Mouse (Mus musculus) limb, embryonic 11.5 days (tissue): ENCODE data around the gene Svs1. TPM values are rescaled to one million over a fixed set of nuclear protein-coding genes. Genes with fewer than 3 reads are reported as not detected.
A peak's percentile ranks its signal among the peaks of the same experiment; 100 is the strongest.

Experiments used
- ATAC-seq: fragments of 200-750 bp; cut with Nextera tagmentation; 2 replicates; pipeline ENCODE4 v1.8.0; 2017; ENCODE audit warnings: low read depth; ENCODE audit not compliant: insufficient number of reproducible peaks, low FRiP score, low TSS enrichment
- DNase-seq: peaks from one replicate; pipeline ENCODE4 v3.0.0-alpha.2; 2015; ENCODE audit warnings: low spot score
- H3K27ac ChIP-seq: fragments of 300-500 bp; sonication (generic); replicated peaks from 2 replicates; pipeline ENCODE4 v1.5.1; 2014; ENCODE audit warnings: low read depth, mild to moderate bottlenecking, low read length
- H3K27me3 ChIP-seq: fragments of 300-500 bp; sonication (generic); 2 replicates; pipeline ENCODE4 v1.6.1; 2014; ENCODE audit warnings: mild to moderate bottlenecking, low read length, mixed read lengths; ENCODE audit not compliant: control insufficient read depth, insufficient read depth
- H3K36me3 ChIP-seq: fragments of 300-500 bp; sonication (generic); 2 replicates; pipeline ENCODE4 v1.6.1; 2014; ENCODE audit warnings: mild to moderate bottlenecking, low read length, moderate library complexity, mixed read lengths; ENCODE audit not compliant: control insufficient read depth, insufficient read depth
- H3K4me1 ChIP-seq: fragments of 300-500 bp; sonication (generic); 2 replicates; pipeline ENCODE4 v1.6.1; 2014; ENCODE audit warnings: low read length, mixed read lengths; ENCODE audit not compliant: control insufficient read depth, insufficient read depth
- H3K4me2 ChIP-seq: fragments of 300-500 bp; sonication (generic); 2 replicates; pipeline ENCODE4 v1.6.1; 2014; ENCODE audit warnings: low read depth, mild to moderate bottlenecking, moderate library complexity; ENCODE audit not compliant: severe bottlenecking
- H3K4me3 ChIP-seq: fragments of 300-500 bp; sonication (generic); 2 replicates; pipeline ENCODE4 v1.5.1; 2014; ENCODE audit warnings: low read depth, low read length
- H3K9ac ChIP-seq: fragments of 300-500 bp; sonication (generic); 2 replicates; pipeline ENCODE4 v1.6.1; 2014; ENCODE audit warnings: mild to moderate bottlenecking, low read length
- H3K9me3 ChIP-seq: fragments of 300-500 bp; sonication (generic); 2 replicates; pipeline ENCODE4 v1.6.1; 2016; ENCODE audit warnings: low read length; ENCODE audit not compliant: control insufficient read depth
- WGBS: fragments of 180-500 bp; shearing (Covaris S2); extraction: QIAGEN DNeasy Blood & Tissue Kit; methylation state at CpG from one replicate; pipeline ENCODE4 v1.1.7; 2014; 5-methylcytosine and 5-hydroxymethylcytosine counted together
- polyA plus RNA-seq: library from polyadenylated mRNA; unstranded; fragments of >200 nt; fragmentation: Nextera tagmentation; extraction: Ambion mirVana; gene quantifications from 2 replicates; pipeline ENCODE4 v1.2.1, GENCODE M21; 2014

The Svs1 gene
- polyA plus RNA-seq, 1 experiment from 2014 or later: not detected

DNA sequence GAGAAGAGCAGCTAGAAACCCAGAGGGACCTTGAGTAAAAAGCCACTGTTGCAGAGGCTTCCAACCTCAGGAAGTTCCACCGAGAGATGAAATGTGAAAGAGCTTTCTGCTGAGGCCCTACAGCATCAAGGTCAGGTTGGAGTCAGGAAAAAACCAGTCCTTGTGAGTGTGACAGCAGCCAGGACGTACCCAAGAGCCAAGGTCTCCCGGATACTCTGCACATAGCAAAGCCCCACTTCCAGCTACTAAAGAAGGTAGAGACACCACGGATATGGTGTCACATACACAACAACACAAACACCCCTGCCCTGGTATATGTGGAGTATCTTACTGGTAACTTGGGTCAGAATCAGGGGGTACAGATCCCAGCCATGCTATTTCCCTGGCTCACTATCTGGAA, 12.1 kb downstream of the Svs1 start:
- no peak for DNase-seq
- Histone ChIP-seq H3K27ac (no peak overlapping the region), H3K4me2 (no peak overlapping the region), H3K36me3 (no peaks in the 10 kb centered on the region), H3K4me3 (no peak overlapping the region), H3K9me3 (no peaks in the 10 kb centered on the region), H3K4me1 (no peaks in the 10 kb centered on the region), H3K27me3 (no peaks in the 10 kb centered on the region), H3K9ac (no peak overlapping the region)
- 87% methylated on average over 4 of the region's 4 CpGs for WGBS
- ATAC-seq: no peak

DNA sequence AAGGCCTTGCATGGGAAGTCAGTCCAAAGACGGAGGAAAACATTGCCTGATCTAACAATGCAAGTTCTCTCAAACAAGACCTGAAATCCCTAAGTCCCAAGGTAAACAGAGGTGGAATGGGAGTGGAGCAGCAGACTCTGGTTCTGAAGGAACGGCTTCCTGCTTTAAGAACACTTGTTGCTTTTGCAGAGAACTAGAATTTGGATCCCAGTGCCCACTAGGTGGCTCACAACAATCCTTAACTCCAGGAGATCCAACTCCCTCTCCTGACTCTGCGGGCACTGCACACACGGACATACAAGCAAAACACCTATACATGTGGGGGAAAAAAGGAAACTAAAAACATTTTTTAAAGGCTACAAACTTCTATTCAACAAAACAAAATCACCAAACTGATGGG, 16.7 kb downstream of the Svs1 start:
- WGBS: 46% methylated on average over 4 of the region's 4 CpGs
- H3K27me3 ChIP-seq: no peaks in the 10 kb centered on the region
- ATAC-seq (no peak), DNase-seq (peak; percentile 29)
- no peak overlapping the region for H3K27ac ChIP-seq
- no peaks in the 10 kb centered on the region for H3K4me1 ChIP-seq
- no peaks in the 10 kb centered on the region for H3K36me3 ChIP-seq
- no peak overlapping the region for H3K4me3 ChIP-seq
- no peak overlapping the region for H3K9ac ChIP-seq
- H3K9me3 ChIP-seq: no peaks in the 10 kb centered on the region
- no peak overlapping the region for H3K4me2 ChIP-seq

DNA sequence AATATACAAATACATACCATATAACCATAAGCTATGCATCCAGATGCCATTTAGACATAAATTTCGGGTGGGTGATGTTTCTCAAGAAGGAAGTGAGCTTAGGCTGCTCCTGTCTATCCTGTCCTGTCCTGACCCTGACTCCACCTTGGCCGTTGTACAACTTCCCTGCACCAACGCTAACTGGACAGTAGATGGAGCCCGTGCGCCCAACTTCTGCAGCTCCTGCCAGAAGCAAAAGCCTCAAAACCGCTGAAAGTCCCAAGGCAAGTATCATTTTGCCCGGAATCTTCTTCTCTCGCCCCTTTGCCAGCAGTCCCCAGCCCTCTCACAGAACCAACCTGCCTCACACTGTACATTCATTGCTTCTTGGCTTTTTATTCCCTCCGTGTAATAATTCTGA, 21.3 kb downstream of the Svs1 start:
- H3K27ac ChIP-seq: no peak overlapping the region
- no peak overlapping the region for H3K9ac ChIP-seq
- peak overlapping the region; percentile 50 for H3K4me2 ChIP-seq
- no peaks in the 10 kb centered on the region for H3K27me3 ChIP-seq
- no peaks in the 10 kb centered on the region for H3K4me1 ChIP-seq
- DNase-seq (peak; percentile 85), ATAC-seq (no peak)
- no peaks in the 10 kb centered on the region for H3K36me3 ChIP-seq
- H3K9me3 ChIP-seq: no peaks in the 10 kb centered on the region
- WGBS: 2% methylated on average over 9 of the region's 9 CpGs
- 0 out of 2 replicates have a peak overlapping the region, but pooled peaks have one; percentile 14 for H3K4me3 ChIP-seq

DNA sequence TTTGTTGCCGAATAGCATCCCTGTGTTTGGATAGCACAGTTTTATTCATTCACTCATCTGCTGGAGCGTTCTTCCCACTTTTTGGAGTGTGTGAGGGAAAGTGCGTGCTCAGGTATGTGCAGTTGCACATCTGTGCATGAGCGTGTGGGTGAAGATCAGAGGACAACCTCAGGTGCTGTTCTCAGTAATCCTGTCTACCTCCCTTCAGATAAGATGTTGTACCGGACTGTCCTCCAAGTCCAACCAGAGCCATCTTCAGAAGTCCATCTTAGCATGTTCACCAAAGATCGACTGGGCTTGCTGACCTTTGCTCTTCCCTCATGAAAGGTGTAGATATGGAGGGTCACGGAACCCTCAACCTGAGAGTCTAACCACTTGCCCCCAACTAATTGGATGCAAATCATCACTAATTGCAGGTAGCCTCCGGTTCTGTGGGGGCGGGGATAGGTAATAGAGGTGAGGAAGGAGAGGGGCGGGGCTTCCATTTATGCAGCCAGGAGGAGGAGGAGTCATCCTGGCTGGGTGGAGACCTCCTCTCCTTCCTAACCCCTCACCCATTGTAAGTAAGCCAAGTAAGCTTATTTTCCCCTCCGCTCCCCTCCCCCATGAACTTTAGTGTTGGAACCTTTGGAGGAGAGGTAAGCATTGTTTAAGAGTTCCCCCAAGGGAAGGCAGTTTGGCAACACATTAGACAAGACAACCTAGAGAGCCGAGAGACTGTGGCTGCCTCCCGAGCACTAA, 21.9 kb downstream of the Svs1 start:
- peak; percentile 36 for DNase-seq
- no peaks in the 10 kb centered on the region for H3K36me3 ChIP-seq
- H3K4me2 ChIP-seq: peak overlapping the region; percentile 50
- 0 out of 2 replicates have a peak overlapping the region, but pooled peaks have one; percentile 14 for H3K4me3 ChIP-seq
- no peak for ATAC-seq
- H3K9me3 ChIP-seq: no peaks in the 10 kb centered on the region
- WGBS: 17% methylated on average over 13 of the region's 13 CpGs
- no peak overlapping the region for H3K27ac ChIP-seq
- H3K27me3 ChIP-seq: no peaks in the 10 kb centered on the region
- no peaks in the 10 kb centered on the region for H3K4me1 ChIP-seq
- no peak overlapping the region for H3K9ac ChIP-seq

DNA sequence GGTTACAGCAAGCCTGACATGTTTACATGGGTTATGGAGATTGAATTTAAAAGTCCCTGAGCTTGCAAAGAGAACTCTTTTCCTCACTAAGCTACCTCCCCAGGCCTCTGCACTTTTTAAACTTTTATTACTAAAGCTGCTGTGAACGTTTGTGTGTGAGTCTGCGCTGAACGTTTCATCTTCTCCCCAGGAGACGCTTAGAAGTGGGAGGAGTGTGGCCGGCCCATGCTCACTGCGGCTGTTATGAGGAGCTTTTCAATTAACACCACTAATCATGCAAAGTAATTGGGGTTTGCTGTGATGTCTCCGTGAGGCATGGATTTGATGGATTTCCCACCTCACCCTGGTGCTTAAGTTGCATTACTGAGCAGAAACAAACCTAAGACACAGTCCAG, 22.5 kb downstream of the Svs1 start:
- ATAC-seq: no peak
- Histone ChIP-seq H3K4me1 (no peaks in the 10 kb centered on the region), H3K27me3 (no peaks in the 10 kb centered on the region), H3K4me3 (no peak overlapping the region), H3K9ac (no peak overlapping the region), H3K9me3 (no peaks in the 10 kb centered on the region), H3K36me3 (no peaks in the 10 kb centered on the region), H3K4me2 (no peak overlapping the region; the same call in 1 of the 2 replicates), H3K27ac (no peak overlapping the region)
- DNase-seq: peak; percentile 28
- 12% methylated on average over 7 of the region's 7 CpGs for WGBS

DNA sequence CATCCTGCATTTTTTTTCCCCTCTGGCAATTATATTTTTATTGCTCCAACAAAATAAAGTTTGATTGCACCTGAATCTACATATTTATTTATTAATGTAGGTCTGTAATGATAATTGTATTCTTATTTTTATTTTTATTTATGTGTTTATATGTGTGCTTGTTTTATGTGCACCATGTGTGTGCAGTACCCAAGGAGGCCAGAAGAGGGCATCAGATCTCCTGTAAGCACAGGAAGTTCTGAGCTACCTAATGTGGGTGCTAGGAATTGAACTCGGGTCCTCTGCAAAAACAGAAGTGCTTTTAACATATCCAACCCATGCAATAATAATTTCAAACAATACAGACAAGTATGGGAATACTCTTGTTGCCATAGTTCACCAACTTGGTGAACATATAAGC, 23.0 kb downstream of the Svs1 start:
- Histone ChIP-seq H3K9ac (no peak overlapping the region), H3K4me3 (no peak overlapping the region), H3K9me3 (no peaks in the 10 kb centered on the region), H3K27me3 (no peaks in the 10 kb centered on the region), H3K36me3 (no peaks in the 10 kb centered on the region), H3K4me2 (no peak overlapping the region), H3K4me1 (no peaks in the 10 kb centered on the region), H3K27ac (no peak overlapping the region)
- ATAC-seq: no peak
- 90% methylated on average over 1 of the region's 1 CpGs for WGBS
- peak; percentile 35 for DNase-seq

DNA sequence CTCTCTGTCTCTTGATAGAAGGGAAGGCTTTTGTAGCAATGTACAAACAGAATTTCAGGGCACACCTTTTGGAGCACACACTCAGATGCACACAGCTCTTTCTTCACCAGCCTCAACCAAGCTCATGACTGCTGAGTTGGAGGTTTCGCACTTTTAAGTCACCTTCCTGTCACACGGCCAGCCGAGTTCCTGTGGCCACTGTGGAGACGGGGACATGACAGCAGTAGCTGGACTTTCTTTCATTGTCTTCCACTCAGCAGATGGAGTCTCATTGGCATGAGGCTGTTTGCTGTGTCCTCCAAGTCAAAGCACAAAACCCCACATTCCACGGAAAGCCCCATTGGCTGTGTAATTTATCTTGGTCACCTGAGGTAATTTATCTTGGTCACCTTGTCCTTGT, 24.5 kb downstream of the Svs1 start:
- H3K9me3 ChIP-seq: no peaks in the 10 kb centered on the region
- DNase-seq: no peak
- H3K36me3 ChIP-seq: no peaks in the 10 kb centered on the region
- no peaks in the 10 kb centered on the region for H3K4me1 ChIP-seq
- no peak overlapping the region for H3K4me2 ChIP-seq
- no peak overlapping the region for H3K4me3 ChIP-seq
- ATAC-seq: no peak
- H3K27me3 ChIP-seq: no peaks in the 10 kb centered on the region
- H3K9ac ChIP-seq: no peak overlapping the region
- WGBS: 86% methylated on average over 5 of the region's 5 CpGs
- no peak overlapping the region for H3K27ac ChIP-seq

DNA sequence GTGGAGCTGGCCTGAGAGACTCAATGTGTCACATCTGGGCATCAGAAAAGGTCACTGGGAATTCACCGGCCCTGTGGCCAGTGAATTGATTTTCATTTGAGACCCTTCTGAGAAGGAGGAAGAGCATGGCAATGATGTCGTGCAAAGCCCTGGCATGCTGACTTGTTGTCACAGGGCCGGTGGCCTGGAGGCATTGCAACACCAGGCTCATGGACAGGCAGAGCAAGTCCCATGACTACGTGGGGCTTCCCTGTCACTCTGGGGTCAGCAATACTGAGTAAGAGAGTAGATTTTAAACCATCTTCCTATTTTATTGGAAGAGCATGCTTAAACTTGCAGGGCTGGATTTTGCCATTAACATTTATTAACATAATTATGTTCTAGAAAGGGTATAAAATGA, 26.4 kb downstream of the Svs1 start:
- Histone ChIP-seq H3K4me3 (no peak overlapping the region), H3K9me3 (no peaks in the 10 kb centered on the region), H3K27me3 (no peaks in the 10 kb centered on the region), H3K9ac (no peak overlapping the region), H3K27ac (no peak overlapping the region), H3K36me3 (no peaks in the 10 kb centered on the region), H3K4me2 (no peak overlapping the region), H3K4me1 (no peaks in the 10 kb centered on the region)
- no peak for ATAC-seq
- DNase-seq: no peak
- 73% methylated on average over 4 of the region's 4 CpGs for WGBS

DNA sequence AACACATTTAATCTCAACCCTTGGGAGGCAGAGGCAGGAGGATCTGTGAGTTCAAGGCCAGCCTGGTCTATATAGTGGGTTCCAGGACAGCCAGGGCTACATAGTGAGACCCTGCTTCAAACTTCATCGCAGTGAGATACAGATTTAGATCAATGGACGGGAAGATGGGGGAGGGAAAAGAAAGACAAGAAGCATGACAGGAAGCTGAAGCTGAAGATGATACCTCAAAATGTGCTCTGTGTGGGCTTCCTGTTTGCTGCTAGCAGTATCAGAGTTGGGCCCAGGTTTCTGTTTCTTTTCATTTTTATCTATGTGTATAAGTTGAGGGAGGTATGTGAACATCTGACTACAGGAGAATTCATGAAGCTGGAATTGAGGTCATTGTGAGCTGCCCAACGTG, 26.8 kb downstream of the Svs1 start:
- H3K27me3 ChIP-seq: no peaks in the 10 kb centered on the region
- H3K27ac ChIP-seq: no peak overlapping the region
- no peak overlapping the region for H3K4me2 ChIP-seq
- H3K4me3 ChIP-seq: no peak overlapping the region
- no peak for DNase-seq
- no peaks in the 10 kb centered on the region for H3K4me1 ChIP-seq
- no peak overlapping the region for H3K9ac ChIP-seq
- 89% methylated on average over 3 of the region's 3 CpGs for WGBS
- no peaks in the 10 kb centered on the region for H3K36me3 ChIP-seq
- no peaks in the 10 kb centered on the region for H3K9me3 ChIP-seq
- ATAC-seq: no peak
